Mouse (Mus musculus): ENCODE data around the gene Dcbld2. TPM values are rescaled to one million over a fixed set of nuclear protein-coding genes. Genes with fewer than 3 reads are reported as not detected.
A peak's percentile ranks its signal among the peaks of the same experiment; 100 is the strongest.

Gene Dcbld2
- polyA plus RNA-seq, 1 experiment, result 3.4 TPM

DNA sequence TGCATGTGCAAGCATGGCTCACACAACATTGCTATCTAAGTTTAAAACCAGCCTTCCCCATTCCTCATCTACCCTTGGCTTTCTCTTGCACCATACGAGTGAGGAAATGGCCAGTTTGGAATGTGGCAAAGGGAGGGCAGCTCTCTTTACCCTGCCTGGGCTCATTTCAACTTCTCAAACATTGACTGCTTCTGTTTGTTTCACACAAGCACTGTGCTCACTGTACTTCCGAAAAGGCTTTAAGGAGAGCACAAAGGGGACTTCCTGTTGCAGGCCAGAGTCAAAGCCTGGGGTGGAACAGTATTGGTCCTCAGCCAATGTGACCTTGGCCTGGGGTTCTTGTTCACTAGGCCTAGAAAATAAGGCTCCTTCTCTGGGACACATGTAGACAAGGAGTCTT lies 68.1 kb downstream of the Dcbld2 start:
- H3K27ac ChIP-seq (ENCODE audit: control insufficient read depth, insufficient read depth, low read length), result 0 out of 2 replicates have a peak overlapping the region, but pooled peaks have one; percentile 31
- TF ChIP-seq CTCF (IDR thresholded peaks at IDR 0.05; ENCODE audit: borderline replicate concordance, control insufficient read depth, extremely low read depth, insufficient read depth, low read length, poor library complexity), result no peak
- TF ChIP-seq POLR2A (IDR thresholded peaks at IDR 0.05; ENCODE audit: control insufficient read depth, extremely low read depth, insufficient read depth, low read length, poor library complexity), result no peak
- WGBS, result 69% methylated on average over 2 of the region's 2 CpGs
- no peak for DNase-seq
- H3K4me1 ChIP-seq (replicated peaks; ENCODE audit: control insufficient read depth, insufficient read depth, low read length), result peaks cover 15% of the 10 kb centered on the region
- H3K36me3 ChIP-seq (ENCODE audit: control insufficient read depth, insufficient read depth, low read length), result no peaks in the 10 kb centered on the region
- H3K4me3 ChIP-seq (ENCODE audit: control insufficient read depth, insufficient read depth, low read length), result no peak overlapping the region
- H3K27me3 ChIP-seq (ENCODE audit: control insufficient read depth, insufficient read depth, low read length), result no peaks in the 10 kb centered on the region

- no peak for TF ChIP-seq POLR2A (IDR thresholded peaks at IDR 0.05; ENCODE audit: control insufficient read depth, extremely low read depth, insufficient read depth, low read length, poor library complexity)
- no peak for TF ChIP-seq CTCF (IDR thresholded peaks at IDR 0.05; ENCODE audit: borderline replicate concordance, control insufficient read depth, extremely low read depth, insufficient read depth, low read length, poor library complexity)
- Histone ChIP-seq H3K4me1 (replicated peaks; ENCODE audit: control insufficient read depth, insufficient read depth, low read length) (peaks cover 27% of the 10 kb centered on the region), H3K36me3 (ENCODE audit: control insufficient read depth, insufficient read depth, low read length) (no peaks in the 10 kb centered on the region), H3K27ac (ENCODE audit: control insufficient read depth, insufficient read depth, low read length) (no peak overlapping the region), H3K27me3 (ENCODE audit: control insufficient read depth, insufficient read depth, low read length) (no peaks in the 10 kb centered on the region), H3K4me3 (ENCODE audit: control insufficient read depth, insufficient read depth, low read length) (no peak overlapping the region)
- 26% methylated on average over 4 of the region's 4 CpGs for WGBS
- no peak for DNase-seq
Measured at GRCm38 (mm10) chr16:58479898-58480448, 71.7 kb downstream of the Dcbld2 start.

- Histone ChIP-seq H3K4me1 (replicated peaks; ENCODE audit: control insufficient read depth, insufficient read depth, low read length) (peaks cover 25% of the 10 kb centered on the region), H3K27me3 (ENCODE audit: control insufficient read depth, insufficient read depth, low read length) (no peaks in the 10 kb centered on the region), H3K36me3 (ENCODE audit: control insufficient read depth, insufficient read depth, low read length) (no peaks in the 10 kb centered on the region), H3K4me3 (ENCODE audit: control insufficient read depth, insufficient read depth, low read length) (no peak overlapping the region), H3K27ac (ENCODE audit: control insufficient read depth, insufficient read depth, low read length) (peak overlapping the region; percentile 95)
- WGBS, result 26% methylated on average over 9 of the region's 9 CpGs
- no peak for TF ChIP-seq POLR2A (IDR thresholded peaks at IDR 0.05; ENCODE audit: control insufficient read depth, extremely low read depth, insufficient read depth, low read length, poor library complexity)
- TF ChIP-seq CTCF (IDR thresholded peaks at IDR 0.05; ENCODE audit: borderline replicate concordance, control insufficient read depth, extremely low read depth, insufficient read depth, low read length, poor library complexity), result no peak
- DNase-seq, result no peak
Measured at GRCm38 (mm10) chr16:58481219-58481905, 73.1 kb downstream of the Dcbld2 start.

DNA sequence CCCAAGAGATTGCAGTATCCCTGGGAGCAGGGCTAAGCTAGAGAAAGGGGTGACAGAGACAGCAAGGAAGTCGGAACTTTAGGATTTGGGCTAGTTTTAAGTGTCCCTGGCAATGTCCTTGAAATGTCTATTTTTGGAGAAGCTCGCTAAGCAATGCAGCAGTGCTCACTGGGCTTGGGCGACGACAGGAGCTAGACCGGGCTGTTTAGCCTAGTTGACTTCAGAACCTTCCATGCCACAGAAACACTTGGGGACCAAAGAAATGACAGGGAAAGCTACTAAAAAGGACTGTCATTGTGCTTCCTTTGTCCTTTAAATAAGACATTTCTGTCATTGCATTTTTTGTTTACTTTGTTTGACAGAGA lies 73.6 kb downstream of the Dcbld2 start:
- no peak for TF ChIP-seq POLR2A (IDR thresholded peaks at IDR 0.05; ENCODE audit: control insufficient read depth, extremely low read depth, insufficient read depth, low read length, poor library complexity)
- no peak for TF ChIP-seq CTCF (IDR thresholded peaks at IDR 0.05; ENCODE audit: borderline replicate concordance, control insufficient read depth, extremely low read depth, insufficient read depth, low read length, poor library complexity)
- peaks cover 23% of the 10 kb centered on the region for H3K4me1 ChIP-seq (replicated peaks; ENCODE audit: control insufficient read depth, insufficient read depth, low read length)
- 58% methylated on average over 5 of the region's 5 CpGs for WGBS
- H3K4me3 ChIP-seq (ENCODE audit: control insufficient read depth, insufficient read depth, low read length), result no peak overlapping the region
- H3K27me3 ChIP-seq (ENCODE audit: control insufficient read depth, insufficient read depth, low read length), result no peaks in the 10 kb centered on the region
- H3K27ac ChIP-seq (ENCODE audit: control insufficient read depth, insufficient read depth, low read length), result peak overlapping the region; percentile 83
- no peaks in the 10 kb centered on the region for H3K36me3 ChIP-seq (ENCODE audit: control insufficient read depth, insufficient read depth, low read length)
- DNase-seq, result no peak

DNA sequence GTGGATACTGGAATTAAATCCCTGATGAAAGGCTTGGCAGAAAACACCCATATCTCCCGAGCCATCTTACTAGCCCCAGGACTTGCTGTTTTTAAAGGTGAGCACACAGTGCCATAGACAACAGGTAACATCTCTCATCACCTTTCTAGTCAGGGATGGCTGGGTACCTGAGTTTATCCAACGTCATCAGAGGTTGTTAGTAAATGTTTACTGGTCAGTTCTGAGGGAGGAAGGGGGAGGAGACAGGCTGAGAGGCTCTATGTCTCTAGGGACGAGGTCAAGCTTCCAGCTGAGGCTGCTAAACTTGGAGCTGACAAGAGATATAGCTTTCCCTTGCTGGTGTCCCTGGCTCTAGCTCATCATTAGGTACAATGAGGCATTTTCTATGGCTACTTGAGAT lies 74.1 kb downstream of the Dcbld2 start:
- 85% methylated on average over 3 of the region's 3 CpGs for WGBS
- no peak overlapping the region for H3K27ac ChIP-seq (ENCODE audit: control insufficient read depth, insufficient read depth, low read length)
- H3K36me3 ChIP-seq (ENCODE audit: control insufficient read depth, insufficient read depth, low read length), result no peaks in the 10 kb centered on the region
- H3K4me3 ChIP-seq (ENCODE audit: control insufficient read depth, insufficient read depth, low read length), result no peak overlapping the region
- H3K4me1 ChIP-seq (replicated peaks; ENCODE audit: control insufficient read depth, insufficient read depth, low read length), result peaks cover 23% of the 10 kb centered on the region
- TF ChIP-seq CTCF (IDR thresholded peaks at IDR 0.05; ENCODE audit: borderline replicate concordance, control insufficient read depth, extremely low read depth, insufficient read depth, low read length, poor library complexity) (no peak), POLR2A (IDR thresholded peaks at IDR 0.05; ENCODE audit: control insufficient read depth, extremely low read depth, insufficient read depth, low read length, poor library complexity) (no peak)
- DNase-seq, result no peak
- no peaks in the 10 kb centered on the region for H3K27me3 ChIP-seq (ENCODE audit: control insufficient read depth, insufficient read depth, low read length)

DNA sequence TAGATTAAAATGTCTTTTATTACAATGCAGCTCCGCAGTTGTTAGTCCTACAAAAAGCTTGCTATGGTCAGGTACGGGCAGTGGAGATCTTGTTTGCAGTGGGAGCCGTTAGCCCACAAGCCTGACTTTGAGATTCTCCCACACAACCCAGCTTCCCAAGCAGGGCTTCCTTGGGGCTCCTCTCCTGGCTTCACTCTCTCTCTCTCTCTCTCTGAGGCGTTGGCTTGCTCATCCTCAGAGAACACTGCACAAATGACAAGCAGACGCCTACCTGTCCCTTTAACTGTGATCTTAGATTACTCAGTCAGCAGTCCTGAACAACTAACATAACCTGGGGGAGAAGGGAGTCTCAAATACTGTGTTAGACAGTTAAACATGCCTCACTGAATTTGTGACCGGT lies 79.6 kb downstream of the Dcbld2 start:
- no peaks in the 10 kb centered on the region for H3K36me3 ChIP-seq (ENCODE audit: control insufficient read depth, insufficient read depth, low read length)
- H3K4me1 ChIP-seq (replicated peaks; ENCODE audit: control insufficient read depth, insufficient read depth, low read length), result no peaks in the 10 kb centered on the region
- 94% methylated on average over 6 of the region's 6 CpGs for WGBS
- DNase-seq, result no peak
- no peak overlapping the region for H3K27ac ChIP-seq (ENCODE audit: control insufficient read depth, insufficient read depth, low read length)
- H3K27me3 ChIP-seq (ENCODE audit: control insufficient read depth, insufficient read depth, low read length), result no peaks in the 10 kb centered on the region
- H3K4me3 ChIP-seq (ENCODE audit: control insufficient read depth, insufficient read depth, low read length), result no peak overlapping the region
- TF ChIP-seq CTCF (IDR thresholded peaks at IDR 0.05; ENCODE audit: borderline replicate concordance, control insufficient read depth, extremely low read depth, insufficient read depth, low read length, poor library complexity) (no peak), POLR2A (IDR thresholded peaks at IDR 0.05; ENCODE audit: control insufficient read depth, extremely low read depth, insufficient read depth, low read length, poor library complexity) (no peak)

All from thymus, adult 2 months (tissue).